Mouse (Mus musculus) kidney, postnatal 10 days (tissue): Measurements from ENCODE around the gene Rnf26.
"Not testable (repeated sequence)": the region's sequence is repeated elsewhere in the genome, so short reads cannot be mapped to it uniquely, and the experiment has no call there.

Experiments used
- DNase-seq: peaks from one replicate; pipeline ENCODE4 v3.0.0; 2021; ENCODE audit warnings: mixed read lengths

The Rnf26 gene

DNA sequence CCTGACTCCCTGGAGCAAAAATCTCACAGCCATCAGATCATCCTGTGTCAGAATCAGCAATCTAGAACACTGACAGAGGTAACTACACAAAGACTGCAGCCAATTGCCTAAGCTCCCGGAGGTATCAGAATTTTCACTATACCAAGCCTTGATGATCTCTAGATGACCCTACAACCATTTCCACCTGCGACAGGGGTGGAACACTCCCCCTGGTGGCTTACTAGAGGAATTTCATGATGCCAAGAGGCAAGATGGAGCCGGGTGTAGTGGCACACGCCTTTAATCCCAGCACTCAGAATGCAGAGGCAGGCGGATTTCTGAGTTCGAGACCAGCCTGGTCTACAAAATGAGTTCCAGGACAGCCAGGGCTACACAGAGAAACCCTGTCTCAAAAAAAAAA is 11.0 kb upstream of the Rnf26 start:
- DNase-seq, result no peak

DNA sequence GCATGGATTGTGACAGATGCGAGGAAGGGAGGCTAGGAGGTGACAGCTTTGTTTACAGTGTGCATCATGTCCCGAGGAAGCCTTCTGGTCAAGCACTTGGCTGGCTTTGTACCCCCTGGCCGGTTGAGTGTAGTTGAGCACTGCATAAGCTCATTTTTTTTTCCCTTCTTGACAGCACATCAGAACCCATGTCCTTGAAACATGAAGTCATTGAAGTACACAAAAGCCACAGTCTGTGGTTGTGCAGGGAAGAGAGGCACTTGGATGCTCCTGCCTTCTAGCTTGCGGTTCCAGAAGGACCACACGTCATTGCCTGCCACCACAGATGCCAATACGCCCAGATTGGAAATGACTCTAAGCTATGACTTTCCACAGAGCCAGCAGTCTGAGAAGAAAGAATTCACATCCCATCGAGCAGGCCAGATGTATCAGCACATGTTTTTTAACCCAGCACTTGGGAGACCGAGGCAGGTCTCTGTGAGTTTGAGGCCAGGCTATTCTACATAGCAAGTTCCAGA is 6.7 kb upstream of the Rnf26 start:
- DNase-seq, result no peak

DNA sequence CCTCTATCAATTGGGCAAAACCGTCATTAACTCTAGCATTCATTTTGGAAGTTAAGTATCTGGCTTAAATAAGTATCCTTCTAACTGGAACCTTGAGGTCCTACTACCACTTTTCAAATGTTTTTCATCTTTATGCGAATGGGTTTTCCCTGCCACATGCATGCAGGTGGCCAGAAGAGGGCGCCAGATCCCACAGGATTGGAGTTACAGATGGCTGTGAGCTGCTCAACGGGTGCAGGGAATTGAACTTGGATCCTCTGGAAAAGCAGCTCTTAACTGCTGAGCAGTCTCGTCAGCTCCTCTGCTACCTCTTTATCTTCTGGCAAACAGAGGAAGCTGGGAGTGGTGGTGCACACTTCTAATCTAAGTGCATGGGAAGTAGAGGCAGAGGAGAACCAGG is 5.7 kb upstream of the Rnf26 start:
- peak; percentile 67 for DNase-seq

DNA sequence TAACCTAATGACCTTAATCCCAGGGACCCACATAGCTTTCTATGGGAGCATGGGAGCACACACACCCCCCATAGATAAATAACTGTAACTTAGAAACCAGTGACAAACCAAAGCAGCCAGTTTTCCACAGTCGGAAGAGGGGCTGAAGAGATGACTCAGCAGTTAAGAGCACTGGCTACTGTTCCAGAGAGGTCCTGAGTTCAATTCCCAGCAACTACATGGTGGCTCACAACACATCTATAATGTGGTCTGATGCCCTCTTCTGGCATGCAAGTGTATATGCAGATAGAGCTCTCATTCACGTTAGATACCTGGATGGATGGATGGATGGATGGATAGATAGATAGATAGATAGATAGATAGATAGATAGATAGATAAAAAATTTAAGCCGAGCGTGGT is 2.9 kb upstream of the Rnf26 start:
- DNase-seq, result no peak

DNA sequence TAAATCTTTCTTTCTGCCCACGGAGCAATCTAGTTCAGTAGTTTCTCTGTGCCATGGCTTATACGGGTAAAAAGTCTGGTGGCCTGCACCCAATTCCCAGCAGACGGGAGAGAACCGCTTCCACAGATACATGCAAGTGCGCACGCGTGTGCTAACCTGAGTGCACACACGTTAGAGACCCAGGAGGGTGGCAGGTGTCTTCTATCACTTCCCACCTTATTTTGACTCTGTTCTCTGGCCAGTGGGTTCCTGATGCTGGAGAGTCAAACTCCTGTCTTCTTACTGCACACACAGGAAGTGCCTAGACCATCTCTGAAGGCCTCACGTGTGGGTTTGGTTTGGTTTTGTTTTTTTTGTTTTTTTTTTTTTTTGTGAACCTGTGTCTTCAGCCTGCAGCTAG is 2.3 kb upstream of the Rnf26 start:
- no peak for DNase-seq

DNA sequence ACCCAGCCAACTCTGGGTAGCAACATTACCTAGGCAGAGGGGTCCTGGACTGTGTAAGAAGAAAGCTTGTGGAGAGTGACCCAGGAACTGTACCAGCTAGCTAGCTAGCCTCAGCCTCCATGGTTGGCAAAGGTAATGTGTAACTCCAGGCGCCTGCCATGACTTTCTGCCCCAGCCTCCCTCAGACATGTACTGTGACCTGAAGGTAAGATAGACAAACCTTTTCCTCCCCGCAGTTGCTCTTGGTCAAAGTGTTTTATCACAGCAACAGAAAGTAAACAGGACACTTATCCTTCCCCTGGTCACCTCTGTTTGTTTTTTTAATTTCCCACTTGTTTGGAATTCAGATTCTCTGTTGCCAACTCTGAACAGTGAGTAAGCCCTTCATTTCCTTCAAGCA is 1.1 kb upstream of the Rnf26 start:
- DNase-seq, result no peak

DNA sequence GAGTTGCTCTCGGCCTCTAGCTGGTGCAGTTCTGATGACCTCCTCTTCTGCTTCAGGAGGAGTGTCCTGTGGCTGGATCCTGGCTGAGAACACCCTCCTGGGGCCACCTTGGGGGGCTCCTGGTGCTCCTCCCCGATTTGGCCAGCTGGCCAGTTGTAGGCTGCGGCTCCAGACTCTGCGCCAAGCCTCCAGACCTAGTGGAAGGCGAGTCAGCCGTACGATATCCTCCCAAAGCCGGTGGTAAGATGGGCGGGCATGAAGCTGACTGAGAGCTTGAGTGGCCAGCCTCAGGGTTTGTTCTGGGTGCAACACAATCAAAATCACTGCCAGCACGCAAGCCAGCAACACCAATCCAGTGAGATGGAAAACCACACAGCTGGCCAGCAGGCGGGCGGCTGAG is 1.4 kb downstream of the Rnf26 start:
- DNase-seq, result not testable (repeated sequence)

DNA sequence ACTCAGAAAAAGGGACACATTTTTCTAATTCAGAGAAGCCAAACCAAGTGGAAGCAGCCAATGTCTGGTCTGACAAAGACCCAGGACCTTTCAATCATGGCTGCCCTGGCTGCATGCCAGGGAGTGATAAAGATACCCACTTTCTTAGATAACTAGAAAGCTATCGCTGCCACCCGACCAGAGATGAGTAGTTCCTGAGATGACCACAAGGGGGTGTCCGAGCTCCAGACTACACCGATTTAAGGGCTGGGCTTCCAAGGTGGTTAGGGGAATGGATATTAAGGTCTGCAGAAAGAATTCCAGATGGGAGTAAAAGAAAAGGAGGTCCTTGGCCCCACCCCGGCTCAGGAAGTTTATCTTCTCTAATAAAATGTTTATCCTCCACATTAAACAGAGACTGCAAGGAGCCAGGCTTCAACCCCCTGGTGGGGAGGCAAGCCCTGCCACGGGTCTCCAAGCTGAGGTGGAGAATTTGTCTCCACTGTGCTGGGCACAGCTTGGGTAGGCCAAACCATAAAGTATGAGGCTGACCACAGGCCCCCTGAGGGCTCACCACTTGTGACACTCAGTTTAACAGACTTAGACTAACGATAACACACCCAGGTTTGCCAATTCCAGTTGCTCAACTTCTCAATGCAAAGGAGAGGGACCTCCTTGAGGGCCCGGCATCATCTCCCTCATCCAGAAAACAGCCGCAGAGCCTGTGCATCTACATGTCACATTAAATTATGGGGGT is 3.8 kb downstream of the Rnf26 start:
- DNase-seq, result peak; percentile 87

DNA sequence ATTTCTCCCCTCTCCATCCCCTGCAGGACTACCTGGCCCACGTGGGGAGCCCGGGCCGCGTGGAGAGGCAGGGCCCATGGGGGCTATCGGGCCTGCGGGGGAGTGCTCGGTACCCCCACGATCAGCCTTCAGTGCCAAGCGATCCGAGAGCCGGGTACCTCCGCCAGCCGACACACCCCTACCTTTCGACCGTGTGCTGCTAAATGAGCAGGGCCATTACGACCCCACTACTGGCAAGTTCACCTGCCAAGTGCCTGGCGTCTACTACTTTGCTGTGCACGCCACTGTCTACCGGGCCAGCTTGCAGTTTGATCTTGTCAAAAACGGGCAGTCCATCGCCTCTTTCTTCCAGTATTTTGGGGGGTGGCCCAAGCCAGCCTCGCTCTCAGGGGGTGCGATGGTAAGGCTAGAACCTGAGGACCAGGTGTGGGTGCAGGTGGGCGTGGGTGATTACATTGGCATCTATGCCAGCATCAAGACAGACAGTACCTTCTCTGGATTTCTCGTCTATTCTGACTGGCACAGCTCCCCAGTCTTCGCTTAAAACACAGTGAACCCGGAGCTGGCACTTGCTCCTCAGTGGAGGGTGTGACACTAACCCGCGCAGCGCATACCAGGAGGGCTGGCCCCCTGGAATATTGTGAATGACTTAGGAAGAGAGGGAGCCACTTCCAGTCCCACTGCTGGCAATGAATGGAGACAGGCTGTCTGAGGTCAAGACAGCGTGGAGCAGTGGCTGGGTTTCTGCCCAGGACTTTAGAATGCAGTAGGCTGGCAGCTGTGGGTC is 4.9 kb downstream of the Rnf26 start:
- no peak for DNase-seq

DNA sequence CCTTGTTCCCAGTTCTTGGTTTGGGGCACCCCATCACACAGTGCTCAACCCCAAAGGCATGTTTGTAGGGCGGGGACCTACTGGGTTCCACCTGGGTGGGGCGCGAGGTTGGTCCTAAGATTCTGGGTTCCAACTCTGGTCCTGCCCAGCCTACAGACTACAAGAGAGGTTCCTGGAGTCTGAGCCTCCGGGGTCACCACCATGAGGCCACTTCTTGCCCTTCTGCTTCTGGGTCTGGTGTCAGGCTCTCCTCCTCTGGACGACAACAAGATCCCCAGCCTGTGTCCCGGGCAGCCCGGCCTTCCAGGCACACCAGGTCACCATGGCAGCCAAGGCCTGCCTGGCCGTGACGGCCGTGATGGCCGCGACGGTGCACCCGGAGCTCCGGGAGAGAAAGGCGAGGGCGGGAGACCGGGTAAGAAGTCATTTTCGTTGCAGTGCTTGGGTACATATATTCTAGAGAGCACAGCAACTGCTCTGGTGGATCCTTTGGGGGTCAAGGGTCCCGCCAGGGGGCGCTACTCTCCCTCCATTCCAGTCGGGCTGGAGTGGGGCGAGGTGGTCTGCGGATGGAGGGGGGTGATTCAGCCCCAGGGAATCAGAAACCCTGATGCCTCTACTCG is 5.6 kb downstream of the Rnf26 start:
- peak; percentile 80 for DNase-seq

DNA sequence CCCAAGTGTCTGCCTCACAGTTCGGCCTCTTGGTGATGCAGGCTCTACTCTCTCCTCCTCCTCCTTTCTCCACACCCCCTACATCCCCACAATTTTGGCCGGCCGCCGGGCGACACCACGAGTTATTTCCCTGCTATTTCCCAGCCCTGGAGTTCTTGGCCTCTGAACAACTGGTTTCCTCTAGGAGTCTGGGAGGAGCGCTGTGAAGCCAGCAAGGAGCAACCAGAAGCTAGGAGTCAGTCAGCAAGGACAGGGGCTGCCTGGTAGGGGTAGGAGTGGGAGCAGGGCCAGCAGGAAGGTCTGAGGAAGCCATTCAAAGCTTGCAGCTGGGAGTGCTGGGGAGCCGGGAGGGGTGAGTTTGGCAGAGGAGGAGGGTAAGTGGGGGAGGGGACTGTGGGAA is 6.2 kb downstream of the Rnf26 start, which contains the start of gene C1qtnf5:
Gene C1qtnf5, plus strand, starts transcription at position 136 of the 400 bp plus-strand sequence.
- DNase-seq, result peak; percentile 94

DNA sequence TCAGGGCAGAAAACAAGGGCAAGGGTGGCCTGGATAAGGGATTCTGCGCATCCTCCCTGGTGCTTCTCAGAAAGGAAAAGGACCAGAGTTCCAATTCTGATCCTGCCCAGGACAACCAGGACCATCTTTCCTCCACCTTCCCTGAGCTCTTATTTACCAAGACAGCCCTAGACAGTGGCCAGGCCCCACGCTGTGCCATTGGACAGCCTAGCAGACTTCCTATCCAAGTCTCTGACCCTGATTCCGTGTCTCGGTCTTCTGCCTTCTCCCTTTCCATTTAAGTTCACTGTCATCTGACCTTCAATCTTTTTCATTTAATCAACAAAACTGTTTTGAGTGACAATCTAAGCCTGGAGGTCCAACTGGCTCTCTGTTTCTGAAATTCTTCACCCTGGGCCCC is 6.7 kb downstream of the Rnf26 start:
- DNase-seq, result no peak

DNA sequence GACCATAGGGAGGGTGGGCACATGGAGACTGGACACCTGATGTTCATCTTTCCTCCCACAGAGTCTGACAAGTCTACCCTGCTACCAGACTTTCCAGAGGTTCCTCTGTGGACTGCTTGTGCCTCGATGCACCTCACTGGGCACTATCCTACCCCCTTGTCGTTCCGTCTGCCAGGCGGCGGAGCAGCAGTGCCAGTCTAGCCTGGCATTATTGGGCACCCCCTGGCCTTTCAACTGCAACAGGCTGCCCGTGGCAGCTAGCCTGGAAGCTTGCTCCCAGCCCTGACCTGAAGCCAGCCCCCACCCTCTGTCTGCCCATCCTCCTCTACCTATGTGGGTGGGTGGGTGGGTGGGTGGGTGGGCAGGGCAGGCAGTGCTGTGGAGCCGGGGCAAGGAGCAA is 7.1 kb downstream of the Rnf26 start:
- DNase-seq, result no peak

DNA sequence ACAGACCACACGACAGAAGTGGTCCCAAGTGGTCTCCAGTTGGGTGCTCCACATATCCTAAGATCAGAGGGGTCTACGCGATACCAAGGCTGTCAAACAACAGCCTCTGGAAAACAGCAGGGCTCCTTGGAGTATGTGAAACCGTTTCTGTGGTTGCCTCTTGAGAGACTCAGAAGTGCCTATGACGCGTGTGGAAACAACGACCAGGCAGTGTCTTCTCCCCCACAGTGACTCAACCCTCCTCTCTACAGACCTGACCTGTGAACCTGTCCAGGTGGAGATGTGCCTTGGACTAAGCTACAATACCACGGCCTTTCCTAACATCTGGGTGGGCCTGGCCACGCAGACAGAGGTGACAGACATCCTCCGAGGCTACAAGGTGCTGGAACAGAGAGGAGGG is 7.5 kb downstream of the Rnf26 start:
- DNase-seq, result no peak

DNA sequence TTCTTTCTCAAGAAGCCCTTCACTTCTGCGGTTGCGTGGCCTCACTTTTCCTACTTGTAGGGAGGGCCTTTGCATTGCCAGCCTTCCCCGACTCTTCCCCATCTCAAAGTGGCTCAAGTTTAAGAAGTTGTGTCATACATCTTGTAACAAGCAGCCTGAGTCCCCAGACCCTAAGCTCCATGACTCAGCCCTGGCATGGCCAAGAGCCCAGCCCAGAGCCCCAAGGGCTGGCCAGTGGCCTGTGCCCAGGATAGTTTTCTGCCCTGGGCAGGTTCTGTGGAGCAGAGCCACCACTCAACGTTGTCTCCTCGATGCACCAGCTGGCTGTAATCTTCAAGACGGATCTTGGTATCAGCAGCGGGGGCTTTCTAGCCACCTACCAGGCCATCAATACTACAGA is 8.4 kb downstream of the Rnf26 start:
- no peak for DNase-seq

DNA sequence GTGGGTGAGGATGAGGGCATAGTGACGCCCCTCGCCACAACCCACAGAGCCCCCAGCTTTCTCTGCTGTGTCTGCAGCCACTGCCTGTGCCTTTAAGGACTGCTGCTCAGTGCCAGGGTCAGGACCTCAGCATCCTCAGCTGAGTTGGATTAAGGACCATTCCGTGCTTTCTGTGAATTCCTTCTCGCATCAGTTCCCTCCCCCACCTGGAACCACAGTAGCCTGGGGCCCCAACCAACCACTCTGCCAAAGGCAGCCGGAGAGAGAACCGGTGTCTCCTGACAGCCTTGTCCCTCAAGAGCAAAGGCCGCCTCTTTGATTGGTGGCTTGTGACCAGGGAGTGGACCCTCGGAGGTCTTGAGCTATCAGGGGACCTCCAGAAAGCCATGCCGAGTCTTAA is 11.8 kb downstream of the Rnf26 start, which contains the start of gene Mfrp:
Gene Mfrp, plus strand, starts transcription at position 240 of the 400 bp plus-strand sequence.
- no peak for DNase-seq

DNA sequence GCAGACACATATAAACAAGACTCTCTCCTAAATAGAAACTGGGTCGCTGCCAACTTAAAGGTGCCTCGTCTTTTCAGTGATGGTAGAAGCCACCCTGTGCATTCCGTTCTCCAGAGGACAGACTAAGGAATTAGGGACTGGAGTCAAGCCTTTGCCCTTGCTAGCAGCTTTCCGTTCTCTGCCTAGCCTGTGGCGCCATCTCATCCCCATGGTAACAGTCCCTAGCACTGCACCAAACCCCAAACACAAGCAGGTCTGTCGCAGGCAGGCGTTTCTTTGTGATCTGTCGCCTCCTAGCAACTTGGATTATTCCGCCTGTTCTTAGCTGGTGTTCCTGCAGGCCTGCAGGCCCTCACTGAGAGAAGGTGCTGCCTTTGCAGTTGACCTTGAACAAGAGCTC is 16.8 kb downstream of the Rnf26 start:
- DNase-seq, result no peak

DNA sequence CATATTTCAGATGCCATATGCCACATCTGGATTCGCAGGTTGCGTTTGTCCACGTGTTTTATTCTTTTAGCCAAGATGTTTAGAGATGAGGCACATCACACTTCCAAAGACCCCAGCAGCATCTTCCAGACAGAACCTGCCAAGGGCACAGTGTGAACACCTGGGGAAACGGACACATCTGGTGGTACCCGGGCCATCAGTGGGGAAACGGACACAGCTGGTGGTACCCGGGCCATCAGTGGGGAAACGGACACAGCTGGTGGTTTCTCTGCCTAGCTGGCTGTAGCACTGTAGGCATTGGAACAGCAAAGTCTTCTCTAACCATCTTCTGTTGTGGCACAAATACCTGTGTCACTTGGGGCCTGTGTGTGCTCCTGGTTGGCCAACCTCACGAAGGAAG is 17.5 kb downstream of the Rnf26 start:
- no peak for DNase-seq

DNA sequence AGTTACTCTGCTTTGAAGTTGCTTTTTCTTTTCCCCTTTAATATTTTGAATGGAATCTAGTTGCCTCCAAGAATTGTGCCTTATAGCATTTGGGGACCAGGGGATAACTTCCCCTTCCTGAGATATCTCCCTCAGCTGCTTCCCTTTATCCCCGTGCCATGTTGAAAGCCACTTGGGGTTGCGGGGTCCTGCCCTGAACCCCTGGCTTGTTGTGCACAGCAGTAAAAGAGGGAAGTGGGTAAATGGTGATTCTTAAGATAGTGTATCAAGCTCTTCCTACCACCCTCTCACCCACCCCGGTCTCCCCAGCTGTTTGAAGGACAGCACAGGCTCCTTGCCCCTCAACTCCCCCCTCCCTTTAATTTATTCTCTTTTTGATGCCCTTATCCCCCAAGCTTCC is 18.6 kb downstream of the Rnf26 start:
- no peak for DNase-seq

DNA sequence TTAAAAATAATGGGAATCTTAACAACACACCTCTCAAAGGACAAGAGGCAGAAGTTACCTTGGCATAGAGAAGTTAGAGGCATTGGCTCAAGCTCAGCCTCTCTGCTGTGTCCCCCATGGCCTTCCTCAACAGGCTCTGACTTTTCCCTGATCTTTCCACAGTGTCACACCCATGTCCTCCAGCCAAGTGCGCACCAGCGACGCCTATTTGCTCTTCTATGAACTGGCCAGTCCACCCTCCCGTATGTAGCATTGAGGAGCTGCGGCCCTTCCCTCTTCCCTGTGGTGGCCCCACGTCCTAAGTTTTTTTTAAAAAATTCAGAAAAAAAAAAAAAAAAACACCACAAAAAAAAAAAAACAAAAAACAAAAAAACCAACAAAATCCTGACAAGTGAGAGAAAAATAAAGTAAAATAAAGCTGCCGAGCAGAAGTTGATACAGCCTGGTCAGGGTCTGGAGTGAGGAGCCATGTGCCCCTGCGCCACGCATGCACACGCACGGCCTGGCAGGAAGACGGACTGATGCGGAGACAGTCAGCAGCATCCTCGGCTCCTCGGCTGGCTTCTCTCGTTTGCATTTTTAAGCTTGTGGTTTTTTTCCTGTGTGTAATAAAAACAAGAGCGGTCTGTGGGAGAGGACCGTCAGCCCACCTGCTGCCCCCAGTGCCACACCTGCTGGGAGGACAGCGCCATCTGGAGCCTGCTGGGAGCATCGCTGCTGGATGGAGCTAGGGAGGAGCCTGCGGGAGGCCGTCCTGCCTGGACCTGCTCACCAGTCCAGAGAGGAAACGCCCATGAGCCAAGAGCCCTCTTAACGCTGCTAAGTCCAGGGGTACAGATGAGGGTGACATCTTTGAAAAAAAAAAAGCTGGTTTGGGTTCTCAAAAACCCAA is 19.5 kb downstream of the Rnf26 start:
- DNase-seq, result peak; percentile 88

DNA sequence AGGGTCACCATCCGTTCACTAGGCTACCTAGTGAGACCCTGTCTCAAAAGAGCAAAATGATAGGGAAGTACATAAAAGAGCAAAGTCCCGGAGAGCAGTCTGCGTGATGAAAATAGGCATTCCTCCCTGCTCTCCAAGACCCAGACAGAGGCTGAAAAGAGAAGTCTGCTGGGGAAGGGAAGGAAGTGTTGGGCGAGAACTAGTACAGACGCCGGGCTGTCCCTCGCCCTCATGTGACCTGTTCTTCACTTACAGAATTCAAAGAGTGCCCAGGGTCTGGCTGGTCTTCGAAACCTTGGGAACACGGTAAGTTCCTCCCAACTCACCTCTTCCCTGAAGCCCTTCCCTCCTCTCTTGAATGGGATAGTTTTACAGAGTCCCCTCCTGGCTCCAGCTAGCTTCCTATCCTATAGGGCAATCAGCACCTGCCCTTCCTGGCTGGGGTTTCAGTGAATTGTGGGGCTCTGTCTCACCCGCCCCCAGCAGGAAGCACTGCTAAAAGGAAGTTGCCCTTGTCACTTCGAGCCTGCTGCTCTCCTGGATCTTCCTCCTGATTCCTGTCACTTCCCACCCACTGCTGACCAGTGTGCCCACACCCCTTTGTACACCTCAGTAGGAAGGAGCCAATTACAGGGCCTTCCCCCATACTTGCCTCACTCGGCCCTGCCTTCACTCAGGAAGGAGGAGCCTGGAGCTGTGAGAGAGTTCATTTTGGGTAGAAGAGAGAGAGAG is 24.3 kb downstream of the Rnf26 start:
- no peak for DNase-seq
